Mouse (Mus musculus): ENCODE measurements around the gene Gm14180. TPM values are rescaled to one million over a fixed set of nuclear protein-coding genes. Genes with fewer than 3 reads are reported as not detected.

Gm14180 gene
- polyA plus RNA-seq, 1 experiment = not detected

Other genes with a start within 250 kb of the Gm14180 start
- gene Krt23, start 241.2 kb downstream of the Gm14180 start, polyA plus RNA-seq (2012) = not detected in 2 replicates
- not detected in 2 replicates for gene Krt39, start 213.0 kb downstream of the Gm14180 start, polyA plus RNA-seq (2012)
- gene Krt40, start 191.1 kb downstream of the Gm14180 start, polyA plus RNA-seq (2012) = not detected in 2 replicates
- gene Krtap3-3, start 183.4 kb downstream of the Gm14180 start, polyA plus RNA-seq (2012) = not detected in 2 replicates
- gene Krtap3-2, start 177.4 kb downstream of the Gm14180 start, polyA plus RNA-seq (2012) = not detected in 2 replicates
- not detected in 2 replicates for gene Gm11939, start 174.8 kb downstream of the Gm14180 start, polyA plus RNA-seq (2012)
- not detected in 2 replicates for gene Krtap3-1, start 167.7 kb downstream of the Gm14180 start, polyA plus RNA-seq (2012)
- gene Krtap1-5, start 153.3 kb downstream of the Gm14180 start, polyA plus RNA-seq (2012) = not detected in 2 replicates
- gene Krtap1-4, start 150.6 kb downstream of the Gm14180 start, polyA plus RNA-seq (2012) = not detected in 2 replicates
- gene Krtap1-3, start 143.0 kb downstream of the Gm14180 start, polyA plus RNA-seq (2012) = not detected in 2 replicates
- not detected in 2 replicates for gene Krtap9-3, start 136.2 kb downstream of the Gm14180 start, polyA plus RNA-seq (2012)
- gene Gm11938, start 131.0 kb downstream of the Gm14180 start, polyA plus RNA-seq (2012) = not detected in 2 replicates
- not detected in 2 replicates for gene Gm11937, start 124.1 kb downstream of the Gm14180 start, polyA plus RNA-seq (2012)
- not detected in 2 replicates for gene Krtap2-4, start 119.4 kb downstream of the Gm14180 start, polyA plus RNA-seq (2012)
- not detected in 2 replicates for gene Gm11562, start 113.9 kb downstream of the Gm14180 start, polyA plus RNA-seq (2012)
- gene Krtap4-1, start 106.1 kb downstream of the Gm14180 start, polyA plus RNA-seq (2012) = not detected in 2 replicates
- not detected in 2 replicates for gene Krtap4-2, start 99.2 kb downstream of the Gm14180 start, polyA plus RNA-seq (2012)
- not detected in 2 replicates for gene Krtap4-7, start 90.2 kb downstream of the Gm14180 start, polyA plus RNA-seq (2012)
- gene Gm11555, start 84.1 kb downstream of the Gm14180 start, polyA plus RNA-seq (2012) = not detected in 2 replicates
- not detected in 2 replicates for gene Gm11563, start 75.3 kb downstream of the Gm14180 start, polyA plus RNA-seq (2012)
- not detected in 2 replicates for gene Krtap4-6, start 68.3 kb downstream of the Gm14180 start, polyA plus RNA-seq (2012)
- not detected in 2 replicates for gene Gm14190, start 43.5 kb downstream of the Gm14180 start, polyA plus RNA-seq (2012)
- not detected in 2 replicates for gene Gm11595, start 38.6 kb upstream of the Gm14180 start, polyA plus RNA-seq (2012)
- gene Krtap4-8, start 46.4 kb upstream of the Gm14180 start, polyA plus RNA-seq (2012) = not detected in 2 replicates
- not detected in 2 replicates for gene Krtap4-9, start 50.9 kb upstream of the Gm14180 start, polyA plus RNA-seq (2012)
- not detected in 2 replicates for gene Gm11596, start 59.2 kb upstream of the Gm14180 start, polyA plus RNA-seq (2012)
- not detected in 2 replicates for gene Gm11569, start 64.6 kb upstream of the Gm14180 start, polyA plus RNA-seq (2012)
- gene Gm11554, start 70.2 kb upstream of the Gm14180 start, polyA plus RNA-seq (2012) = not detected in 2 replicates
- gene Krtap4-13, start 75.6 kb upstream of the Gm14180 start, polyA plus RNA-seq (2012) = not detected in 2 replicates
- not detected in 2 replicates for gene Gm11564, start 81.4 kb upstream of the Gm14180 start, polyA plus RNA-seq (2012)
- gene 2300003K06Rik, start 103.8 kb upstream of the Gm14180 start, polyA plus RNA-seq (2012) = not detected in 2 replicates
- gene Krtap4-16, start 117.3 kb upstream of the Gm14180 start, polyA plus RNA-seq (2012) = not detected in 2 replicates
- 0.04 TPM in 1 of 2 replicates, not detected in the other for gene Gm11568, start 123.6 kb upstream of the Gm14180 start, polyA plus RNA-seq (2012)
- gene Gm11559, start 130.2 kb upstream of the Gm14180 start, polyA plus RNA-seq (2012) = not detected in 2 replicates
- gene Krtap9-1, start 139.1 kb upstream of the Gm14180 start, polyA plus RNA-seq (2012) = not detected in 2 replicates
- gene Gm11567, start 144.9 kb upstream of the Gm14180 start, polyA plus RNA-seq (2012) = not detected in 2 replicates
- gene Krtap31-1, start 173.6 kb upstream of the Gm14180 start, polyA plus RNA-seq (2012) = not detected in 2 replicates
- gene Gm11565, start 180.5 kb upstream of the Gm14180 start, polyA plus RNA-seq (2012) = not detected in 2 replicates
- gene Krtap31-2, start 202.0 kb upstream of the Gm14180 start, polyA plus RNA-seq (2012) = not detected in 2 replicates
- gene Krtap9-5, start 214.2 kb upstream of the Gm14180 start, polyA plus RNA-seq (2012) = not detected in 2 replicates
- not detected in 2 replicates for gene Krtap29-1, start 244.8 kb upstream of the Gm14180 start, polyA plus RNA-seq (2012)

Measured in erythroblast, embryonic 14.5 days (primary cell).